Mouse (Mus musculus) frontal cortex, postnatal 14 days (tissue): ENCODE measurements around the gene Nrp1.
A peak's percentile ranks its signal among the peaks of the same experiment; 100 is the strongest.

Experiments used
- DNase-seq, 2 experiments: peaks; one replicate each; pipeline ENCODE4 v3.0.0; 2022; ENCODE audit warnings: low spot score in 2 of 2

Nrp1 gene

DNA sequence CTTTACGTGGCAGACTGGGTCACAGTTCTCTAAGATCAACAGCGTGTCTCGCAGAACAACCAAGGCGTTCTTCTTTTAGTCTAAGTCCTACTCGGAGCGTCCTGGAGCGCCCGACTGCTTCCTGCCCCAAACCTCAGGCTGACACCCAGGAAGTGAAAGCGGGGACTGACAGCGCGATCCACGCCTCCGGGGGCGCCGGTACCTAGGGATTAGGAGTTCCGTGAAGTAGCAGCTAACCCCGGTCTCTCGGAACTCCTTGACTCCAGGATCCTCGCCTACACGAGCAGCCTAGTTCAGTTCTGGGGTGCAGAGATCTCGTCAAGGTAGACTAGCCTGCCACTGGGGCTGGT lies at the start of gene Nrp1:
Gene Nrp1, plus strand, starts transcription at position 199 of the 350 bp plus-strand sequence.
- peak; percentile 25 to 45 for DNase-seq

DNA sequence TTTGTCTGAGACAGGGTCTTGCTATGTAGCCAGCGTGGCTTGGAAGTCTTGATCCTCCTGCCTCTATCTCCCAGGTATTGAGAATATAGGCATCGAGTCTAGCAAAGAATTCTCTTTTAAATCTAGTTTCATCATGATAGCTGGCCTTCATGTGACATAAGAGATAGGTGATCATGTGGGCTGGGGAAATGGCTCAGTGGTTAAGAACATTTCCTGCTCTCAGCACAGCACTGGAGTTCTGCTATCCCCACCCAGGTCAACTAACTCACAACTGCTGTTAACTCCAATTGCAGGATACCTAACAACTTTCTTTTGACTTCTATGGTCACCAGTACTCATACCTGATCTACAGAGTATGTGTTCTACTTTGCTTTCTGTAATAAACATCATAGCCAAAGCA lies 37.6 kb upstream of the Nrp1 start:
- DNase-seq = no peak

DNA sequence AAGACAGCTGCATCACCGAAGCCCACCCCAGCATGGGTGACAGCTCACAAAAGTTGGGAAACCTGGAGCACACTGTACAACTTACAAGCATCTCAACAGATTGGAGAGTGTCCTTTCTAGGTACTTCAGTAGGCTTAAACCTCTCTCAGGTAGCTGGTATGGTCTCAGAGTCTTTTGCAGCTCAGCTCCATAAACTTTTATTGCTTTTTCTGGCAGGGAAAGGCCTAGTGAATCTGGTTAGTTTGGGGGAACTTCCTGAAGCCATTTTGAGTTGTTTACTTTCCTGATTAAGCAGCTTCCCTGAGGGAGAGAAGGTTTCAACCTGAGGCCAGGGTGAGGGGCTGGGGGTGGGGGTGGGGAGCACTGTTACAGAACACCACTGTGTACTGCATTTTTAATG lies 31.1 kb upstream of the Nrp1 start:
- DNase-seq = no peak

DNA sequence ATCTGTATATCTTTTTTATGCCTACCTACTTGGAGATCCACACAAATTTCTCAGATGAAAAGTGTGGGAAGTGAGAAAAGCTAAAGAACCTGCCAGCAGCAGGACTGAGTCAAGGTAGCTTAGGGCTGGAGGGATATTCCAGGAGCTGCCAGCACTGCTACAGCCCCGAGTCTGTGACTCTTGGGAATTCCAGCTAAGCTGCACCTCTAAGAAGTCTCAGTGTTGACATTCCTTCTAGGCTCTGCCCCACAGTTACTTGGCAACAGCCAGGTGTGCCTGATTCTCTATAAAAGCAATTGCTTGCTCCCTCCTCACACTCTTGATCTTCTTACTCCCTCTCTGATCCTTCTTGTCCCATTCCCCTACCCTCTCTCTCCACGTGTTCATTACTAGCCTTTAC lies 30.5 kb upstream of the Nrp1 start:
- DNase-seq = no peak

DNA sequence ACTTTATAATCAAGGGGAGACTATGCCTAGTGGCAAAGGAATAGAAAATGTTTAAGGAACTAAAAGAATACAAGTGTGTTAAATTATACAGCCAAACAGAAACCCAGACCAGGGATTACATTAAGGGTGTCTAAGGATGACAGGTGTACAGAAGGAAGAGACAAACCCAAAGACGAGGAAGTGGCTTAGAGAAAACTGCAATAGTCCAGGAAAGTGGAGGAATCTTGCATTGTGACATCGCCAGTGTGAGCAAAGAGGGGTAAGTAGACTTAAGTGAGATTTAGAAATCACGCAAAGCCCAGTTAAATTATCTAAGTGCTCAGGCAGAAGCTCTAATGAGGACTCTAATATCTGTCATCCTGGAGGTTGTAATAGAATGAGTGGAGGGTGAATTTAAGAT lies 28.9 kb upstream of the Nrp1 start:
- DNase-seq = no peak

DNA sequence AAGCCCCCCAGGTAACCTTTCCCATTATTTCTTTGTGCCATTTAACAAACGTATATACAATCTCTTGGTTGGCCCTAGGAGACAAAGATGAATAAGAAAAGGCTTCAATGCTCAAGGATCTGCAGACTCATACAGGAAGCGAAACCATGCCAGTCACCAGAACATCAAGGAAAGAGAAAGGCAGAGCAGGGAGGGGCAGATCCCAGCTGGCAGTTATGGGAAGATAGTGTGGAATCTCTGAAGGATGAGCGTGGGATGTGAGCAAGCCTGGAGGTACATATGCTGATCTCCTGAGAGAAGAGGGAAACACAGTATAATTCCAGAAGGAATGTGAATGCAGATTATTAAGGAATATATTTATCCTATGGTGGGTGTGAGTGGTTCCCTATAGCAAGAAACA lies 22.4 kb upstream of the Nrp1 start:
- no peak for DNase-seq

DNA sequence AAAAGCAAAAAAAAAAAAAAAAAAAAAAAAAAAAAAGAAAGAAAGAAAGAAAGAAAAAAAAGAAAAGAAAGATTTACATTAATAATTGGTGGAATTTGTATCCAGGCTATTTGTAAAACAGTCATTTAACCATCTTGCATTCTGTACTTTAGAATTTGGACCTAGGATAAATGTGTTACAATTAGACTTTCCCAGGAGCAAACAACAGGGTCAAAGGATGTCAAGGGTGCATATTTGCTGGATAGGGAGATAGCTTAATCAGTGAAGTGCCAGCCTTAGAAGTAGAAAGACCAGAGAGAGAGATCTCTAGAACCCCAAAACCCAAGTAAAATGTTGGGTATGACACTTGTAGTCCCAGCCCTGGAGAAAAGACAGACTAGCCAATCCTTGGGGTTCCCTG lies 19.5 kb upstream of the Nrp1 start:
- no peak for DNase-seq

DNA sequence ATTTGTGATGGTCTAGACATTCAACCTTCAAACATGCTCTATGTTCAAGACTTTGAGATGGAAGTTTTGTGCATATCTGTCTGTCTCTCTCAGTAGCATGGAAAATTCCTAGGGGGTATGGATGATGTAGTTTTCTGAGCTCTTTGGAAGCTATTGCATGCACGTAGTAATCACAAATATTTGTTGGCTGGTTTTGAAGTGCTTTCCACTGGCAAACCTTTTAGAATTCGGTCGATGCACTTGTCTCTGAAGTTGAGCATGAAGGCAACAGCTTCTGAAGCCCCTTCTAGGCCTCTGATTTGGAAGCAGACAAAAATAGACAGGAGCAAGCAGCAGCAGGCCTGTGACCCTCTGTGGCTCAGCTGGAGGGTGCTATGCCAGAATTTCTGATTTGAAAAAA lies 18.9 kb upstream of the Nrp1 start:
- no peak for DNase-seq

DNA sequence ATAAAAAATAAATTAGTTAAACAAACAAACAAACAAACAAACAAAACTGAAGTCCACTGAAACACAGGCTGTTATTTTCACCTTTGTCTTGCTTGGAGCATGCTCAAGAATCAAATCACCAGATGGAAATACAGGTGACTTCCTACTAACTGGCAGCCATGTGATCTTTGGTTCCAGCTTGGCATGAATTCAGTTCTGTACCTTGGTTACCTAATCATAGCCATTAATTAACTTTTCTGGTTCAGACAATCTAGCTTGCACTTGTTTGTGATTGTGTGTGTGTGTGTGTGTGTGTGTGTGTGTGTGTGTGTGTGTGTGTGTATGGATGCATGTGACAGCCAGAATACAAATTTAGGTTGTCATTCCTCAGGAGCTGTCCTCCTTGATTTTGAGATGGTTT lies 8.0 kb upstream of the Nrp1 start:
- no peak for DNase-seq

DNA sequence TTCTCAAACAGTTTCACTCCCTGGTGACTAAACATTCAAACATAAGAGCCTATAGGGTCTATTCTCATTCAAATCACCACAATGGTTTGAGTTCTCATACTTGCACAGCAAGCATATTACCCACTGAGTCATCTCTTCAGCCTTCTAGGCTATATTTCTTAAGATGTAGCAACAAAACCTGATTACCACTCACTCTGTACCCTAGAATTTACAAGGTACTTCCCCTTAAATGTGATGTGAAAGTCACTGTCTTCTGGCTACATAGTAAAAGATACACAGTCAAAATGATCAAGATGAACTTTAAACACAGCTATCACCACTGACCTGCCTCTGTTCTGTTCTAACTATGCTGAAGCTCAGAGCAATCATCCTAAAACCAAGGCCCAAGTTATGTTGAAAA lies 7.2 kb upstream of the Nrp1 start:
- no peak for DNase-seq

DNA sequence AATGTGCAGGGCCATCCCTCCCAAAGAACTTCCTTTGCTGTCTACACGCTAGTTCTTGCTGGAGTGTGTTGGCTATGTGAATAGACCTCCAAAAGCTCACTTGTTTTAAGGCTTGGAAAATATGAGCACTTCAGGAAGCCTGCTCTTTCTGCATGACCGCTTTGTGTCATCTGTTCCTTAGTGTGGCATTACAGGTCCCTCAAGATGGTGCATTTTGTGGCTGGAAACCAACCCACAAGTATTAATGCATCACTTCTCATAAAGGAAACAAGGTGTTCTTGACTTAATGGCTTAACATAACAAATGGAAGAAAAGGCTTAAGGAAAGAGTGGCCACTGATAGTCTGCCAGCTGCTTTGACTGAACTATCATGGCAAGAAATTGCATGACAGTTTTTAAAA lies 5.6 kb upstream of the Nrp1 start:
- no peak for DNase-seq

DNA sequence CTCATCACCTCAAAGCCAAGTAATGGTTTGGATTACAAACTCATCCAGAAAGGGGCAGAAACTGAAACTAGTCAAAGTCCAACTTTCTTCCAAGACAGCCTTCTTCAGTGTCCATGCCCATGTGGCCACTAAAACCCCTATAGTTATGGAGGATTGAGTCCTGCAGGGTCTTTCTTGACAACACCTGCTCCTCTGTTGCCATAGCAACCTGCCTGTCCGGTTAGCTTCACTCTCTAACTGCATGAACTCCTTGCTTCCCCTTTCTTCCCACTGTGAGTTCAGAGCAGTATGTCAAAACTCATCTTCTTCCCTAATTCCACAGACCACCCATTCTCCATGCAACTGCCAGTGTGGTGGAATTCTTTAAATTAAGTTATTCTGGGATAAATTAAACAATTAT lies 4.4 kb upstream of the Nrp1 start:
- no peak for DNase-seq

DNA sequence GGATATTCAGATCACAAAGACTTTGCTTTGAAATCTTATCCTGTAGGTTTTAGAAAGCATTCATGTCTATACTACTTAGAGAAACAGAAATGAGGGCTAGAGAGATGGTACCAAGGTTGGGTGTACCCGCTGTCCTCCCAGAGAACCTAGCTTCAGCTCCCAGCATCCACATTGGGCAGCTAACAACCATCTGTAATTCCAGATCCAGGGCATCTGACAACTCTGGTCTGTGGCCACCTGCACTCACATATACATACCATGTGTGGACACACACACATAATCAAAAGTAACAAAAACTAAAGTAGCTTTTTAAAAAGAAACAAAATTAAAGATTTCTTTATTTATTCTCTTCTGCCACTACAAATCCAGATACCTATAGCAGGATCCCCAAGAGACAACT lies 3.3 kb upstream of the Nrp1 start:
- DNase-seq = no peak

DNA sequence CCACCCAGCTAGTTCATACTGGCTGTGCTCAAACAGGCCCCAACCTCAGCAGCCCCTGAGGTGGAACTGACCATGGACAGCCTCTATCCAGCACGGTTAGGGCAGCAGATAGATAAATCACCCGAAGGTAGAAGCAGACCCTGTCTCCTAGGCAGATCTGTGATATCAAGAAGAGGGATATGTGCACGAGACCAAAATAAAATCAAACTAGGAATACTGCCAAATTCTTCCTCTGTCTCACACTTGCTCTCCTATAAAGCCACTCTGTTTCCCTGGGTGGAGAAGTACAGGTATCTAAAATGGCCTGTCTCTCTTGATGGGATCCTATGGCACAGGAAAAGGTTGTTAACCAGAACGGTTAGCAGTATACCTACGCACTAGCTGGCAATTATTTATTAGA lies 2.2 kb upstream of the Nrp1 start:
- DNase-seq = no peak

DNA sequence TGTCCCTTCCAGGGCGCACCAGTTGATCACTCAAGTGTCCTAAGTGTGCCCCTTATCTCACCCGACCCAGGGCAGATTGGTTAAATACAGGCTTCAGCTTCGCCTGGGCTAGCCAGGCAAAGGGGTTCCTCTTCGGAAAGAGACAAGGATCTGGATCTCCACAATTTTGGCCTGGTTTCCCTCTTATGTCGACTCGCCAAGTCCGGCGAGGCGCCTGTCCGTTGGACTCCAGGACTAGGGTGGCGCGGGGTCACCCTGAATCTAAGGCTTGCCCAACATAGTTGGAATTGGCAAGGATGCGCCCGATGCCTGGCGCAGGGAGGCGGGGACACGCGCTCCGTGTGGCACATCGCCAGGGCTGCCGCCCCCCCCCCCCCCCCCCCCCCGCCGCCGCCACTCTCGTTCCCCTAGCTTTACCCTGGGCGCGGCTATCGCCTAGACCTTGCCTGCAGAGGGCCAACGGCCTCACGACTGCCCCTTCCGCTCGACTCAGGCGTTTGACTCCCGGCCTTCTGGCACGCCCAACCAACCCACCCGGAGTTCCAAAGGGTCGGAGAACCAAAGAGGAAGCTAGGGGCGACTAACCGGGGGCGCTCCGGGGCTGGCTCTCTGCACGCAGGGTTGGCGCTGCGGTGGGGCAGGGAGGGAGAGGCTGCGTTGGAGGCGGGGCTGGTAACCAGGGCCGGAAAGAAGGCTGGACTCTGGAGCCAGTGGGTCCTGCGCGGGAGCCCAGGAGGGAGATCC lies 1.4 kb upstream of the Nrp1 start:
- peak; percentile 59 to 64 for DNase-seq

DNA sequence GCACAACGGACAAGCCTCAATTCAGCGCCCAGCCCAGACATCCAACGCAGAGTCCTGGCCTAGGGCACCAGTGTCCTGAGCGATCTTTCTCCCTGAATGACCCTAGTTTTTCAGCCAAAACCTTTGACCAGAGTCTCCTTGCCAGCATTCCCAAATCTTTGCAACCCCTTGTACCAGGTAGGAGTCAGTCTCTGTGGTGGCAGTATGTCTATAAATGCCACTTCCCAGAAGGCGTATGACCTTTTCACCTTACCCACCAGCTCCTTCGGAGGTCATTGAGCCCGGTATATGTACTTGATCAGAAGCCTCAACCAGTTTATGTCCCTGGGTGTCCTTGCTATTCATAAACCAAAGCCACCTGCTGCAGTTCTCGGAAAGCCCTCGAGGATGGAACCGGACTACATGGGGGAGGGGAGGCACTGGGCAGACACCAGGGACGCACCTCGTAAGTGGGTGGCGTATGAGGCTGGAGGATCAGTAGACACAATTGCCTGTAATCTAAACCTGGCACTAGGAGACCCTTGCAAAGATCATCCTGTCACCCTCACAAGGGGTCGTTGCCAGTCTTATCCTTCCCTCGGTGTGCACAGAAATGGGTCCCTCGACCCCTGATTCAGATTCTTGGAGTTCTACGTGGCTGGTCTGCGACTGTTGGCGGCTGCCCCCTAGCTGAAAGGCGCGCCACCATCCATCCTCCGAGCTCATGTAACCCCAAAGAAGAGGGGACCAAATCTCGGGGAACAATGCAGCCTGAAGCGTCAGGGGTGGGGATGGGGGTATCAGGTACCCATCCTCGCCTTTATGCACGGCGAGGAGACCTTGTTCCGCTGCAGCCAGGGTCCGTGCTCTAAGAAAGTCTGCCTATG lies 631 bp upstream of the Nrp1 start:
- DNase-seq = peak; percentile 62 to 69

DNA sequence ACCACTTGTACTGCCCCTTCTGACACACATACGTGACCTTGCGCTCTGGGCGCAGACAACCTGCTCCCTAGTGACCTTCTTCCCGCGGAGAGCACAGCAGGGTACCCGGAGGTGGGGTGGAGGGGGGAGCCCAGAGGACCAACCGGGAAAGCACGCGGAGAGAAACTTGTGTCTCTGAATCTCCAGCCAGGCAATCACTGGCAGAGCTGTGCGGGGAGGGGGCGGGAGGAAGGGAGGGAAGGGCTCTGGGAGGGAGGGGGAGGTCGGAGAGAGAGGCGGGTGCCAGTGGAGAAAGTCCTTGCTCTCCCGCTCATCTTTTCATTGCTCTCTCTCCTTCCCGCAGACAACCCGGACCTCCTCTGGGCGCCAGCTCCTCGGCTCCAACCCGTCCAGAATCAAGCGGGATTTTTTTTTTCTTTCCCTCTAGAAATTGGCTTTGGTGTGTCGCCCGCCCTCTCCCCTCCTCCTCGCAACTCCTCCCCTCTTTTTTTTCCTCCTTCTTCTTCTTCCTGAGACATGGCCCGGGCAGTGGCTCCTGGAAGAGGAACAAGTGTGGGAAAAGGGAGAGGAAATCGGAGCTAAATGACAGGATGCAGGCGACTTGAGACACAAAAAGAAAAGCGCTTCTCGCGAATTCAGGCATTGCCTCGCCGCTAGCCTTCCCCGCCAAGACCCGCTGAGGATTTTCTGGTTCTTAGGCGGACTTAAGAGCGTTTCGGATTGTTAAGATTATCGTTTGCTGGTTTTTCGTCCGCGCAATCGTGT lies 534 bp downstream of the Nrp1 start:
- peak; percentile 39 to 54 for DNase-seq

DNA sequence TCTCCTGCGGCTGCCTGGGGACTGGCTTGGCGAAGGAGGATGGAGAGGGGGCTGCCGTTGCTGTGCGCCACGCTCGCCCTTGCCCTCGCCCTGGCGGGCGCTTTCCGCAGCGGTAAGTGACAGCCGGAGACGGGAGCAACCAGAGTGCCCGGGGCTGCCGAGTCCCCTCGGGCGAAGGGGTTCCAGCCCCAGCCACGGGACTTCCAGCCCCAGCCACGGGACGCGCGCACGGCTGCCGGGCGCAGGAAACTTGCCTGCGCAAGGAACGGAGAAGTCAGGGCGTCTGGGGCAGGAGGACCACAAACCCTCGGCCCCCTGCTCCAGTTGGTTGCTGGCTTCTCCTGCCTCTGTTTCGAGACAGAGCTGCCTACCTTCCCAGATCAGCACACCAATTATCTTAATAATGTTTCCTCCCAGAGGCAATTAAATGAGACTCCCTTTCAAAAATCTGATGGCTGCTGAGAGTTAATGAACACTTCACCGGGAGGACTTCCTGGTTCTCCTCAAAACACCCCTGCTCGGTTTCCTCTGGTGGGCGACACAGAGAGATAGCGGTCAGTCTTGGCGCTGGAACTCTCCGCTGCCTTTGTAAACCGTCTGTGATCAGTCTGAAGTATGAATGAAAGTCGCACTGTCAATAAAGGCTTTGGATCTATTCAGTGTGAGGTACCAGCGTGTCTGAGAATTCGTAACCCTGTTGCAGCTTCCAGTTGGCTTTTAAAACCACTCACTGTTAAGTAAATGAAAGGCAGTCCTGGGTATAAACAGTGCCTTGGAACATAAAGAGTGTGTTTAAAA lies 1.3 kb downstream of the Nrp1 start:
- peak; percentile 14 to 40 for DNase-seq

DNA sequence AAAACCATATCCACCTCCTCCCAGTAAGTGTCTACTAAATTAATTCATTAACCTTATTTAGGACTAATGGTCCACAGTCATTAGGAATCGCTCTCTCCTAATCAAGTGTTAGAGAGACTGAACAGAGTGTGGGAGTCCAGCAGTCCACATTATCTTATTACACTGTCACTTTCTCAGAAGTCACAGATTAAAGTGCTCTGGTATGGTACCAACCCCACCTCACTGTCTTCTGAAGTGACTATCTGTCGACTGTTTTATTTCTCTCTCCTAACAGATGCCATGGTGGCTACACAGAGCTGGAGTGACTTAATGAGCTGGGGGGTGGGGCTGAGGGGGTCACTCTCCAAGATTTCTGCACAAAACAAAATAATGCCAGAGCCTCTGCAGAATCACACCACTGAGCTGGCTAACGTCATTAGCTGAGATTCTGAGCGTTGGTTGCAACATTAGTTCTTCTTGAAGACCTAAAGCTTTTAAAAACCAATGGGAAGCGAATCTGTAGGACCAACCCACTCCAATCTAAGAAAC lies 3.0 kb downstream of the Nrp1 start:
- DNase-seq = no peak

DNA sequence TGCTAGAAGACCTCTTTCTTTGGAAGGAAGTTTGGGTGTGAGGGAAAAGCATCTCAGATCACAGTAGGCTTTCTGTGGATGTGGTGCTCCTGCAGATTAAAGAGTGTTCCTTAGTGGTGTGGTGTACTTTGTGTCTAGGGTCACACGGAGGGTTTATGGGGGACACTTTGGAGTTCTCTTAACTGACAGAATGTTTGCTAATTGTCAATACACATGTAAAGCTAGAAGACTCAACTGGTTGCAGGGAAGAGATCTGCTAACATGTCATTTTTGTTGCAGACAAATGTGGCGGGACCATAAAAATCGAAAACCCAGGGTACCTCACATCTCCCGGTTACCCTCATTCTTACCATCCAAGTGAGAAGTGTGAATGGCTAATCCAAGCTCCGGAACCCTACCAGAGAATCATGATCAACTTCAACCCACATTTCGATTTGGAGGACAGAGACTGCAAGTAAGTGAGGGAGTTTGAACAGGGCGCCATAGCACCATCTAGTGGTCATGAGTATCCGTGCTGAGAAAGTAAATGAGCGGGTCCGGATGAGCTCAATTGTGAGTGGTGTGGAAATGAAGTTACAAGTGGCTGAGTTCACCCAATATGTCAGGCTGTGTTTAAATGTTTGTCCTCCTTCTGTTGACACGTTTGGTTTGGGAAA lies 4.7 kb downstream of the Nrp1 start:
- peak; percentile 66 to 82 for DNase-seq

DNA sequence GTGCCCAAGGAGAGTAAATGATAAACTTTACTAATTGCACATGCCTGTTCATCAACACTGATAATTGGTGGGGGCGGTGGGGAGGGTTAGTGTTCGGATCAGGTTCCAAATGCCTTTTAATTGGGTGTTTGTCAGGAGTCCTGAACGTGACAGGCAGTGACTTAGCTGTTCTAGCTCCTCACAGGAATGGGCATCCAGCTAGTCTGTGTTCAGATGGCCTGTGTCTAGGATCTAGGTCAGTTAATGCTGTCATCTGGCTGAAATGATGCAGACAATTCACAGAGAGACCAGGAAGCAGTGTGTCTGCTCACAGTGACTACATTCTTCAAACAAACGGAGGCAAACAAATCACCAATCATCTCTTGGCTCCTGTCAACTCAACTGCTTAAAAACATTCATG lies 12.1 kb downstream of the Nrp1 start:
- DNase-seq = no peak
